Mouse (Mus musculus): ENCODE results near the gene Gm14409. TPM values are rescaled to one million over a fixed set of nuclear protein-coding genes. Genes with fewer than 3 reads are reported as not detected.

Gm14409 gene
- not detected for total RNA-seq (2023)

DNA sequence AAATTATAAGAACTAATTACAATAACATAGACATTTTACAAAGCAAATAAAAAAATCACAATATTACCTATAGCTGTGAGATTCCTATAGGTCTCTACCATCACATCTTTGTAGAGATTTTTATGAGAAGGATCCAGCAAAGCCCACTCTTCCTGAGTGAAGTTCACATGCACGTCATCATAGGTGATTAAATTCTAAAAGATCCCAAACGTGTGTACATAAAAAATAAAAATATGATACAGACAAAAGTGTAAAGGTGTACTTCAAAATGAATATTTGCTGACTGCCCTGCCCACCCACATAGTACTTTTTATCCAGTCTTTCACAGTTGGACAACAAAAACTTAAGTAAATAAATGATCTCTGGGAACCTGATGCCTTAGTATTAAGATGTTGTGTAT lies at the start of gene Gm14409:
Gene Gm14409, minus strand, starts transcription at position 101 of the 400 bp plus-strand sequence.

Other genes with a start within 250 kb of the Gm14409 start
- gene Gm14401, start 192.7 kb downstream of the Gm14409 start, total RNA-seq (2023) = not detected
- gene Gm14410, start 60.6 kb downstream of the Gm14409 start, total RNA-seq (2023) = 1 to 10 TPM; 5.9 to 7.8 TPM
- not detected for gene Gm14412, start 57.3 kb upstream of the Gm14409 start, total RNA-seq (2023)
- 1 to 10 TPM; 2.1 to 3.9 TPM for gene Gm14418, start 131.3 kb upstream of the Gm14409 start, total RNA-seq (2023)
- 1 to 10 TPM; 3.3 to 4.7 TPM for gene Zfp970, start 197.7 kb upstream of the Gm14409 start, total RNA-seq (2023)
- gene Gm14403, start 231.2 kb upstream of the Gm14409 start, total RNA-seq (2023) = 1 to 10 TPM; 5.5 to 5.7 TPM

All from B cell, adult 67 days (primary cell).